Mouse (Mus musculus): ENCODE results near the gene Hypm. TPM values are rescaled to one million over a fixed set of nuclear protein-coding genes. Genes with fewer than 3 reads are reported as not detected.

The Hypm gene
- polyA plus RNA-seq (2012; rRNA removed): not detected in 2 replicates

- Histone ChIP-seq H3K27ac (ENCODE audit: insufficient read depth, low read length) (no peak within 1 kb of the TSS), H3K4me1 (ENCODE audit: control insufficient read depth, insufficient read depth, insufficient read length) (no peaks in the 10 kb centered on the region), H3K4me3 (ENCODE audit: extremely low read depth, insufficient read depth, insufficient read length) (no peak within 1 kb of the TSS), H3K36me3 (ENCODE audit: control insufficient read depth, insufficient read depth, low read length) (no peaks in the 10 kb centered on the region), H3K27me3 (ENCODE audit: control insufficient read depth, insufficient read depth, low read length) (no peaks in the 10 kb centered on the region)
- no peak for DNase-seq (ENCODE audit: low read depth in 1 of 2, low spot score in 2 of 2)
- 75% methylated on average over 3 of the region's 3 CpGs for WGBS
- TF ChIP-seq CTCF (IDR thresholded peaks at IDR 0.05; ENCODE audit: extremely low read depth, insufficient read depth, insufficient read length, insufficient replicate concordance) (no peak), POLR2A (IDR thresholded peaks at IDR 0.05; ENCODE audit: low read depth, low read length) (no peak)
These were observed at the start of gene Hypm for GRCm38 (mm10) chrX:9846628-9847027. Hypm (plus strand) TSS chrX:9846928.

GRCm38 (mm10) chrX:9810101-9810500 lies 36.6 kb upstream of the Hypm start:
- H3K4me3 ChIP-seq (ENCODE audit: extremely low read depth, insufficient read depth, insufficient read length): no peak overlapping the region
- 59% methylated on average over 1 of the region's 1 CpGs for WGBS

GRCm38 (mm10) chrX:9812469-9812868 lies 34.3 kb upstream of the Hypm start:
- DNase-seq (ENCODE audit: low read depth in 1 of 2, low spot score in 2 of 2): no peak
- H3K27ac ChIP-seq (ENCODE audit: insufficient read depth, low read length): no peak overlapping the region
- H3K36me3 ChIP-seq (ENCODE audit: control insufficient read depth, insufficient read depth, low read length): no peaks in the 10 kb centered on the region
- TF ChIP-seq POLR2A (IDR thresholded peaks at IDR 0.05; ENCODE audit: low read depth, low read length): no peak
- no peak for TF ChIP-seq CTCF (IDR thresholded peaks at IDR 0.05; ENCODE audit: extremely low read depth, insufficient read depth, insufficient read length, insufficient replicate concordance)
- H3K4me1 ChIP-seq (ENCODE audit: control insufficient read depth, insufficient read depth, insufficient read length): no peaks in the 10 kb centered on the region
- H3K27me3 ChIP-seq (ENCODE audit: control insufficient read depth, insufficient read depth, low read length): no peaks in the 10 kb centered on the region
- H3K4me3 ChIP-seq (ENCODE audit: extremely low read depth, insufficient read depth, insufficient read length): no peak overlapping the region

More at GRCm38 (mm10) chrX:9810101-9810500, 36.6 kb upstream of the Hypm start:
- Histone ChIP-seq H3K27ac (ENCODE audit: insufficient read depth, low read length) (no peak overlapping the region), H3K4me1 (ENCODE audit: control insufficient read depth, insufficient read depth, insufficient read length) (no peaks in the 10 kb centered on the region), H3K36me3 (ENCODE audit: control insufficient read depth, insufficient read depth, low read length) (no peaks in the 10 kb centered on the region), H3K27me3 (ENCODE audit: control insufficient read depth, insufficient read depth, low read length) (no peaks in the 10 kb centered on the region)
- no peak for DNase-seq (ENCODE audit: low read depth in 1 of 2, low spot score in 2 of 2)
- TF ChIP-seq CTCF (IDR thresholded peaks at IDR 0.05; ENCODE audit: extremely low read depth, insufficient read depth, insufficient read length, insufficient replicate concordance) (no peak), POLR2A (IDR thresholded peaks at IDR 0.05; ENCODE audit: low read depth, low read length) (no peak)

- no peak for DNase-seq (ENCODE audit: low read depth in 1 of 2, low spot score in 2 of 2)
- no peaks in the 10 kb centered on the region for H3K36me3 ChIP-seq (ENCODE audit: control insufficient read depth, insufficient read depth, low read length)
- H3K27me3 ChIP-seq (ENCODE audit: control insufficient read depth, insufficient read depth, low read length): no peaks in the 10 kb centered on the region
- 77% methylated on average over 2 of the region's 2 CpGs for WGBS
- no peak overlapping the region for H3K4me3 ChIP-seq (ENCODE audit: extremely low read depth, insufficient read depth, insufficient read length)
- TF ChIP-seq CTCF (IDR thresholded peaks at IDR 0.05; ENCODE audit: extremely low read depth, insufficient read depth, insufficient read length, insufficient replicate concordance) (no peak), POLR2A (IDR thresholded peaks at IDR 0.05; ENCODE audit: low read depth, low read length) (no peak)
- no peaks in the 10 kb centered on the region for H3K4me1 ChIP-seq (ENCODE audit: control insufficient read depth, insufficient read depth, insufficient read length)
- H3K27ac ChIP-seq (ENCODE audit: insufficient read depth, low read length): no peak overlapping the region
These were observed 11.9 kb upstream of the Hypm start for GRCm38 (mm10) chrX:9834779-9835178.

- Histone ChIP-seq H3K36me3 (ENCODE audit: control insufficient read depth, insufficient read depth, low read length) (no peaks in the 10 kb centered on the region), H3K27ac (ENCODE audit: insufficient read depth, low read length) (no peak within 1 kb of the TSS), H3K4me1 (ENCODE audit: control insufficient read depth, insufficient read depth, insufficient read length) (no peaks in the 10 kb centered on the region), H3K27me3 (ENCODE audit: control insufficient read depth, insufficient read depth, low read length) (no peaks in the 10 kb centered on the region), H3K4me3 (ENCODE audit: extremely low read depth, insufficient read depth, insufficient read length) (no peak within 1 kb of the TSS)
- TF ChIP-seq CTCF (IDR thresholded peaks at IDR 0.05; ENCODE audit: extremely low read depth, insufficient read depth, insufficient read length, insufficient replicate concordance) (no peak), POLR2A (IDR thresholded peaks at IDR 0.05; ENCODE audit: low read depth, low read length) (no peak)
- DNase-seq (ENCODE audit: low read depth in 1 of 2, low spot score in 2 of 2): no peak
- 52% methylated on average over 1 of the region's 1 CpGs for WGBS
These were observed 2.7 kb downstream of the Hypm start, which contains the start of gene H2al3 for GRCm38 (mm10) chrX:9849403-9849802. H2al3 (plus strand) TSS chrX:9849703.

- Histone ChIP-seq H3K36me3 (ENCODE audit: control insufficient read depth, insufficient read depth, low read length) (no peaks in the 10 kb centered on the region), H3K27me3 (ENCODE audit: control insufficient read depth, insufficient read depth, low read length) (no peaks in the 10 kb centered on the region), H3K27ac (ENCODE audit: insufficient read depth, low read length) (no peak overlapping the region), H3K4me3 (ENCODE audit: extremely low read depth, insufficient read depth, insufficient read length) (no peak overlapping the region), H3K4me1 (ENCODE audit: control insufficient read depth, insufficient read depth, insufficient read length) (no peaks in the 10 kb centered on the region)
- no peak for DNase-seq (ENCODE audit: low read depth in 1 of 2, low spot score in 2 of 2)
- TF ChIP-seq CTCF (IDR thresholded peaks at IDR 0.05; ENCODE audit: extremely low read depth, insufficient read depth, insufficient read length, insufficient replicate concordance) (no peak), POLR2A (IDR thresholded peaks at IDR 0.05; ENCODE audit: low read depth, low read length) (no peak)
- 85% methylated on average over 2 of the region's 2 CpGs for WGBS
These were observed 15.1 kb downstream of the Hypm start for GRCm38 (mm10) chrX:9861859-9862258.

GRCm38 (mm10) chrX:9875519-9875918 lies 28.8 kb downstream of the Hypm start:
- Histone ChIP-seq H3K27me3 (ENCODE audit: control insufficient read depth, insufficient read depth, low read length) (no peaks in the 10 kb centered on the region), H3K36me3 (ENCODE audit: control insufficient read depth, insufficient read depth, low read length) (no peaks in the 10 kb centered on the region), H3K4me1 (ENCODE audit: control insufficient read depth, insufficient read depth, insufficient read length) (no peaks in the 10 kb centered on the region), H3K4me3 (ENCODE audit: extremely low read depth, insufficient read depth, insufficient read length) (no peak overlapping the region), H3K27ac (ENCODE audit: insufficient read depth, low read length) (no peak overlapping the region)
- TF ChIP-seq POLR2A (IDR thresholded peaks at IDR 0.05; ENCODE audit: low read depth, low read length): no peak
- TF ChIP-seq CTCF (IDR thresholded peaks at IDR 0.05; ENCODE audit: extremely low read depth, insufficient read depth, insufficient read length, insufficient replicate concordance): no peak
- WGBS: 74% methylated on average over 2 of the region's 2 CpGs
- no peak for DNase-seq (ENCODE audit: low read depth in 1 of 2, low spot score in 2 of 2)
